Mouse (Mus musculus): ENCODE measurements at regions not wholly inside any gene's neighbourhood (a gene's known extent, or its start where the extent isn't known, plus 50 kb on each side); places are given as distances from the start of the nearest gene placed in this dataset.
A peak's percentile ranks its signal among the peaks of the same experiment; 100 is the strongest.

DNA sequence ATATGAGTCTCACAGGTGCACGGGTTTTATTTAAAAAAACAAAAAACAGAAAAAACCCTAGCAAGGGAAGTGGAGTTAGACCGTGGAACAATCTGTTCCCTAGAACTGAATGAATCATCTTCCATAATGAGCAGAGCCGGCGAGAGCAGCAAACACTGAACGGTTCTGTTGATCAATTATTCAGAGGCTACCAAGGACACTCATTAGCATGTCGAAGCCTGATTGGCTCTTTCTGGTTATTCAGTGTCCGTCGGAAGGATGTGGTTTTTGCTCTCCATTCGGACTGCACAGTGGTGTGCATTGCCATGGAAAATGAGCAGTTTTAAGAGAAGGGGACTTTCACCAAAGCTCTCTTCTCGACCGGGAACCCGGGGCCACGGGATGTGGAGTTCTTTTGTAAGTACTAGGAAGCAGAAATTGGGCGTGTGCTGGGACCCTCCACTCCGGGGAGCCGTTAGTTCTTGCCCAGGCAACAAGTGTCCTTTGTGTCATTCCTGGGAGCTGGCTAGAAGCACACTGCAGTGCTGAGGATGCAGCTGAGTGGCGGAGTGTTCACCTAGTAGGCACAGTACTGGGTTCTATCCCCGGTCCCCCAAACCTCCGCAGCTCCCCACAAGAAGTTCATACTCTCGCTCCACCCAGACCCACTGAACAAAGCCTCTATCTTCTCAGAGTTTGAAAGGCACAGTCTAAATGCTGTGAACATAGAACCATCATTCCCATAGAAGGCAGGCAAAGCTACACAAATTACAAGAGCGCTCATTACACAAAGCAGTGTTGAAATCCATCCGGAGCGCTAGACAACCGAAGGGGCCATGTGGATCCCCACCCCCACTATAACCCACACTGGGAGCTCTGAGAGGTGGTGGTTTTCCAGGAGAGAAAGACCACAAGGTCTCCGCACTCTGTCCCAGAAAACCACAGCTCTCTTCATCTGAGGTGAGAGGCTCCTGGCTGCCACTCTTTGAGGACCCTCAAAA is 83.9 kb upstream of the Zfp366 start:
- H3K4me2 ChIP-seq (ENCODE audit: low read depth, low read length), result peak overlapping the region; percentile 33
- no peak overlapping the region for H3K9ac ChIP-seq (ENCODE audit: low read depth, low read length)
- H3K4me1 ChIP-seq (ENCODE audit: control insufficient read depth, insufficient read depth, low read length), result no peaks in the 10 kb centered on the region
- H3K9me3 ChIP-seq (ENCODE audit: control insufficient read depth, low read length), result no peaks in the 10 kb centered on the region
- WGBS, result 43% methylated on average over 25 of the region's 25 CpGs
- no peak overlapping the region for H3K4me3 ChIP-seq (ENCODE audit: low read depth, low read length)
- no peaks in the 10 kb centered on the region for H3K36me3 ChIP-seq (ENCODE audit: control insufficient read depth, insufficient read depth, low read length)
- ATAC-seq (ENCODE audit: low read depth) (peak; percentile 67; the same call in 1 of the 2 replicates), DNase-seq (ENCODE audit: low spot score) (peak; percentile 66)
- no peak overlapping the region for H3K27ac ChIP-seq (replicated peaks; ENCODE audit: low read depth, low read length)
- no peaks in the 10 kb centered on the region for H3K27me3 ChIP-seq (replicated peaks; ENCODE audit: control insufficient read depth, insufficient read depth, low read length)

- Histone ChIP-seq H3K4me2 (ENCODE audit: low read depth, low read length) (no peak overlapping the region), H3K27ac (replicated peaks; ENCODE audit: low read depth, low read length) (no peak overlapping the region), H3K4me3 (ENCODE audit: low read depth, low read length) (no peak overlapping the region), H3K9me3 (ENCODE audit: control insufficient read depth, low read length) (no peaks in the 10 kb centered on the region), H3K27me3 (replicated peaks; ENCODE audit: control insufficient read depth, insufficient read depth, low read length) (no peaks in the 10 kb centered on the region), H3K4me1 (ENCODE audit: control insufficient read depth, insufficient read depth, low read length) (no peaks in the 10 kb centered on the region), H3K9ac (ENCODE audit: low read depth, low read length) (no peak overlapping the region), H3K36me3 (ENCODE audit: control insufficient read depth, insufficient read depth, low read length) (no peaks in the 10 kb centered on the region)
- ATAC-seq (ENCODE audit: low read depth) (no peak; the same call in 1 of the 2 replicates), DNase-seq (ENCODE audit: low spot score) (no peak)
- 64% methylated on average over 6 of the region's 6 CpGs for WGBS
These were observed 84.7 kb upstream of the Zfp366 start for GRCm38 (mm10) chr13:99099794-99100429.

DNA sequence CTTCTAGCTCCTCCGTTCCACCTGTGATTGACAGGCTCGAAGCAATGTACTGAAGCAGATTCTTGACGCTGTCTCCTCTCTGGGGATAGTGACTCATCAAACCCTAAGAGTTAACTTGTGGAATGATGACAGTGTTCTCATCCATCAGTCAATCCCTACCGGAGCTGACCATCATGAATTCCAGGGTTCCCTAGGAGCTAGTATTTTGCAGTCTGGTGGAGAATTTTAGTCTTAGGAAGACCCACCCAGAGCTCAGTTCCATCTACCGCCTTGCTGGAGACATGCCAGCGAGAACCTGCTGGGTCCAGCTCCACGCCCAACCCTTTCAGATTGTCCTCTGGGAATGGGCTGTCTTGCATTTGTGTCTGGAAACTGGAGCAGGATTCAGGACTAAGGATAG is 85.4 kb upstream of the Zfp366 start:
- H3K9me3 ChIP-seq (ENCODE audit: control insufficient read depth, low read length), result no peaks in the 10 kb centered on the region
- DNase-seq (ENCODE audit: low spot score) (no peak), ATAC-seq (ENCODE audit: low read depth) (no peak)
- no peak overlapping the region for H3K4me2 ChIP-seq (ENCODE audit: low read depth, low read length)
- WGBS, result 84% methylated on average over 7 of the region's 7 CpGs
- H3K36me3 ChIP-seq (ENCODE audit: control insufficient read depth, insufficient read depth, low read length), result no peaks in the 10 kb centered on the region
- no peaks in the 10 kb centered on the region for H3K27me3 ChIP-seq (replicated peaks; ENCODE audit: control insufficient read depth, insufficient read depth, low read length)
- no peak overlapping the region for H3K9ac ChIP-seq (ENCODE audit: low read depth, low read length)
- no peaks in the 10 kb centered on the region for H3K4me1 ChIP-seq (ENCODE audit: control insufficient read depth, insufficient read depth, low read length)
- H3K27ac ChIP-seq (replicated peaks; ENCODE audit: low read depth, low read length), result no peak overlapping the region
- H3K4me3 ChIP-seq (ENCODE audit: low read depth, low read length), result no peak overlapping the region

GRCm38 (mm10) chr13:99097606-99098545 is 86.7 kb upstream of the Zfp366 start:
- H3K27me3 ChIP-seq (replicated peaks; ENCODE audit: control insufficient read depth, insufficient read depth, low read length), result no peaks in the 10 kb centered on the region
- no peaks in the 10 kb centered on the region for H3K36me3 ChIP-seq (ENCODE audit: control insufficient read depth, insufficient read depth, low read length)
- DNase-seq (ENCODE audit: low spot score) (no peak), ATAC-seq (ENCODE audit: low read depth) (no peak)
- no peaks in the 10 kb centered on the region for H3K4me1 ChIP-seq (ENCODE audit: control insufficient read depth, insufficient read depth, low read length)
- H3K9ac ChIP-seq (ENCODE audit: low read depth, low read length), result no peak overlapping the region
- H3K9me3 ChIP-seq (ENCODE audit: control insufficient read depth, low read length), result no peaks in the 10 kb centered on the region
- H3K27ac ChIP-seq (replicated peaks; ENCODE audit: low read depth, low read length), result no peak overlapping the region
- no peak overlapping the region for H3K4me3 ChIP-seq (ENCODE audit: low read depth, low read length)
- WGBS, result 93% methylated on average over 6 of the region's 6 CpGs
- no peak overlapping the region for H3K4me2 ChIP-seq (ENCODE audit: low read depth, low read length)

DNA sequence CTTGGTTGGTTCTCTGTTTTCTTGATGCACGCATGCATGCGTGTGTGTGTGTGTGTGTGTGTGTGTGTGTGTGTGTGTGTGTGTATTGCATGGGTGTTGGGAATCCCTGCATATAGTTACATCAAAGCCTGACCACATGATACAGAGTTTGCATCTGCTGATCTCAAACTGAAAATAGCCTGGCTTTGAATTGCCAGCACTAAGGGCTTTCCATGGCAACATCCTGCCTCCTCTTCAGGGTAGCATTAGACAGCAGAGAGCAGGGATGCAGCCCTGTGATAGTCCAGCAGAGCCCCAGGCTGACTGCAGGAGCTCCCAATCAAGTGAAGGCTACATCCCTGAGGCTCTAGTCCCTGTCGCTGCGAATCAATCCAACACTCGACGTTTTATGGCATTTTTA is 87.8 kb upstream of the Zfp366 start:
- H3K27me3 ChIP-seq (replicated peaks; ENCODE audit: control insufficient read depth, insufficient read depth, low read length), result no peaks in the 10 kb centered on the region
- DNase-seq (ENCODE audit: low spot score), result no peak
- WGBS, result 92% methylated on average over 6 of the region's 6 CpGs
- no peak for ATAC-seq (ENCODE audit: low read depth)
- no peak overlapping the region for H3K4me3 ChIP-seq (ENCODE audit: low read depth, low read length)
- no peaks in the 10 kb centered on the region for H3K36me3 ChIP-seq (ENCODE audit: control insufficient read depth, insufficient read depth, low read length)
- H3K27ac ChIP-seq (replicated peaks; ENCODE audit: low read depth, low read length), result no peak overlapping the region
- no peak overlapping the region for H3K9ac ChIP-seq (ENCODE audit: low read depth, low read length)
- no peak overlapping the region for H3K4me2 ChIP-seq (ENCODE audit: low read depth, low read length)
- H3K4me1 ChIP-seq (ENCODE audit: control insufficient read depth, insufficient read depth, low read length), result peaks cover 9% of the 10 kb centered on the region; the same call in 1 of the 2 replicates
- H3K9me3 ChIP-seq (ENCODE audit: control insufficient read depth, low read length), result no peaks in the 10 kb centered on the region

- Histone ChIP-seq H3K9me3 (ENCODE audit: control insufficient read depth, low read length) (no peaks in the 10 kb centered on the region), H3K27me3 (replicated peaks; ENCODE audit: control insufficient read depth, insufficient read depth, low read length) (no peaks in the 10 kb centered on the region), H3K9ac (ENCODE audit: low read depth, low read length) (no peak overlapping the region), H3K4me1 (ENCODE audit: control insufficient read depth, insufficient read depth, low read length) (peaks cover 12% of the 10 kb centered on the region; the same call in 1 of the 2 replicates), H3K4me2 (ENCODE audit: low read depth, low read length) (no peak overlapping the region), H3K4me3 (ENCODE audit: low read depth, low read length) (no peak overlapping the region), H3K27ac (replicated peaks; ENCODE audit: low read depth, low read length) (no peak overlapping the region), H3K36me3 (ENCODE audit: control insufficient read depth, insufficient read depth, low read length) (no peaks in the 10 kb centered on the region)
- WGBS, result 88% methylated on average over 5 of the region's 5 CpGs
- DNase-seq (ENCODE audit: low spot score), result no peak
- ATAC-seq (ENCODE audit: low read depth), result no peak
These were observed 89.6 kb upstream of the Zfp366 start for GRCm38 (mm10) chr13:99095006-99095405.

DNA sequence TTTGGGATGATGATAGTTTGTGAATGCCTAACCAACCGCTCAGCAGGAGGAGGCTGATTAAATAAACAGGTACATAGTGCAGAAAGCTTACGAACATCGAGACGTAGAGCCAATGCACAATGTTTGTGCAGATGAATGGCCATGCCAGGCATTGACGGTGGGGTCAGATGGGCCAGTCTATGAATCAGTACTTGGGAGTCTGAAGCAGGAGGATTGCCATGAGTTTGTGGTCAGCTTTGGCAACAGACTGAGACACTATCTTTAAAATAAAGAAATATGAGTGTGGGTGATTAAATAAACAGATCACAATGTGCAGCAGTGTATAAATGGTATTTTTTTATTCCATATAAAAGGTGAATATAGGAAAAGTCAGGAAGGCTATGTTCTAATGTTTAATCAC is 90.4 kb upstream of the Zfp366 start:
- WGBS, result 81% methylated on average over 5 of the region's 5 CpGs
- no peaks in the 10 kb centered on the region for H3K9me3 ChIP-seq (ENCODE audit: control insufficient read depth, low read length)
- H3K4me1 ChIP-seq (ENCODE audit: control insufficient read depth, insufficient read depth, low read length), result peaks cover 12% of the 10 kb centered on the region; the same call in 1 of the 2 replicates
- DNase-seq (ENCODE audit: low spot score) (no peak), ATAC-seq (ENCODE audit: low read depth) (no peak)
- H3K4me2 ChIP-seq (ENCODE audit: low read depth, low read length), result no peak overlapping the region
- H3K27me3 ChIP-seq (replicated peaks; ENCODE audit: control insufficient read depth, insufficient read depth, low read length), result no peaks in the 10 kb centered on the region
- no peaks in the 10 kb centered on the region for H3K36me3 ChIP-seq (ENCODE audit: control insufficient read depth, insufficient read depth, low read length)
- no peak overlapping the region for H3K9ac ChIP-seq (ENCODE audit: low read depth, low read length)
- no peak overlapping the region for H3K4me3 ChIP-seq (ENCODE audit: low read depth, low read length)
- H3K27ac ChIP-seq (replicated peaks; ENCODE audit: low read depth, low read length), result no peak overlapping the region

- no peak overlapping the region for H3K9ac ChIP-seq (ENCODE audit: low read depth, low read length)
- H3K27me3 ChIP-seq (replicated peaks; ENCODE audit: control insufficient read depth, insufficient read depth, low read length), result no peaks in the 10 kb centered on the region
- 8% methylated on average over 9 of the region's 9 CpGs for WGBS
- peak overlapping the region; percentile 52; the same call in 1 of the 2 replicates for H3K27ac ChIP-seq (replicated peaks; ENCODE audit: low read depth, low read length)
- H3K4me1 ChIP-seq (ENCODE audit: control insufficient read depth, insufficient read depth, low read length), result peaks cover 12% of the 10 kb centered on the region; the same call in 1 of the 2 replicates
- H3K4me2 ChIP-seq (ENCODE audit: low read depth, low read length), result peak overlapping the region; percentile 14; the same call in 1 of the 2 replicates
- DNase-seq (ENCODE audit: low spot score) (peak; percentile 93), ATAC-seq (ENCODE audit: low read depth) (peak; percentile 93)
- no peaks in the 10 kb centered on the region for H3K9me3 ChIP-seq (ENCODE audit: control insufficient read depth, low read length)
- no peaks in the 10 kb centered on the region for H3K36me3 ChIP-seq (ENCODE audit: control insufficient read depth, insufficient read depth, low read length)
- H3K4me3 ChIP-seq (ENCODE audit: low read depth, low read length), result no peak overlapping the region
These were observed 91.4 kb upstream of the Zfp366 start for GRCm38 (mm10) chr13:99093269-99093668.
